Mouse (Mus musculus) layer of hippocampus, adult 8-10 months (tissue): ENCODE data around the gene Gstp3. TPM values are rescaled to one million over a fixed set of nuclear protein-coding genes. Genes with fewer than 3 reads are reported as not detected.

Experiments used
- DNase-seq, 2 experiments: peaks; one replicate each; pipeline ENCODE4 v3.0.0; 2022; ENCODE audit warnings: low spot score in 2 of 2
- total RNA-seq, 4 experiments: library from RNA; stranded (reverse); gene quantifications; 2 replicates each; pipeline ENCODE4 v1.2.4; 2022

The Gstp3 gene
- not detected for total RNA-seq

- DNase-seq, result no peak
Observed at GRCm38 (mm10) chr19:4059069-4059740, at the start of gene Gstp3. Gene Gstp3 (minus strand): TSS chr19:4059569.

- no peak for DNase-seq
Observed at GRCm38 (mm10) chr19:4108535-4108934, 49.2 kb upstream of the Gstp3 start.

- DNase-seq, result no peak
Observed at GRCm38 (mm10) chr19:4106654-4107053, 47.3 kb upstream of the Gstp3 start.

- DNase-seq, result no peak
Observed at GRCm38 (mm10) chr19:4104675-4105194, 45.4 kb upstream of the Gstp3 start.

- DNase-seq, result no peak
Observed at GRCm38 (mm10) chr19:4103792-4104191, 44.4 kb upstream of the Gstp3 start.

- DNase-seq, result no peak
Observed at GRCm38 (mm10) chr19:4103294-4103693, 43.9 kb upstream of the Gstp3 start.

GRCm38 (mm10) chr19:4102626-4103025 is 43.3 kb upstream of the Gstp3 start:
- no peak for DNase-seq

GRCm38 (mm10) chr19:4102049-4102448 is 42.7 kb upstream of the Gstp3 start:
- no peak for DNase-seq

- DNase-seq, result no peak
Observed at GRCm38 (mm10) chr19:4101466-4101865, 42.1 kb upstream of the Gstp3 start.

GRCm38 (mm10) chr19:4100718-4101261 is 41.4 kb upstream of the Gstp3 start:
- DNase-seq, result peak in 1 of 2 experiments; percentile 64

GRCm38 (mm10) chr19:4099837-4100717 is 40.7 kb upstream of the Gstp3 start, which contains the start of gene Pitpnm1:
Gene Pitpnm1 (plus strand): TSS chr19:4099998.
- no peak for DNase-seq

- peak; percentile 83 to 90 for DNase-seq
Observed at GRCm38 (mm10) chr19:4099056-4099455, 39.7 kb upstream of the Gstp3 start.

- no peak for DNase-seq
Observed at GRCm38 (mm10) chr19:4098426-4098825, 39.1 kb upstream of the Gstp3 start.

GRCm38 (mm10) chr19:4097441-4097825 is 38.1 kb upstream of the Gstp3 start:
- peak in 1 of 2 experiments; percentile 74 for DNase-seq

GRCm38 (mm10) chr19:4096642-4097440 is 37.5 kb upstream of the Gstp3 start, which contains the start of gene Cdk2ap2:
Gene Cdk2ap2 (plus strand): TSS chr19:4097182.
- DNase-seq, result peak; percentile 100

GRCm38 (mm10) chr19:4095802-4096201 is 36.4 kb upstream of the Gstp3 start:
- no peak for DNase-seq

- DNase-seq, result no peak
Observed at GRCm38 (mm10) chr19:4094774-4095303, 35.5 kb upstream of the Gstp3 start.

GRCm38 (mm10) chr19:4094348-4094747 is 35.0 kb upstream of the Gstp3 start:
- DNase-seq, result no peak

GRCm38 (mm10) chr19:4093772-4094171 is 34.4 kb upstream of the Gstp3 start:
- no peak for DNase-seq

GRCm38 (mm10) chr19:4092750-4093149 is 33.4 kb upstream of the Gstp3 start:
- DNase-seq, result no peak

- DNase-seq, result no peak
Observed at GRCm38 (mm10) chr19:4091383-4091782, 32.0 kb upstream of the Gstp3 start.
